Mouse (Mus musculus): ENCODE data around the gene Rras2. TPM values are rescaled to one million over a fixed set of nuclear protein-coding genes. Genes with fewer than 3 reads are reported as not detected.
A peak's percentile ranks its signal among the peaks of the same experiment; 100 is the strongest.

Gene Rras2
- total RNA-seq, 2 experiments from 2014 or later, result 15.6 to 20.1 TPM

GRCm38 (mm10) chr7:114037237-114037636 is 80.3 kb downstream of the Rras2 start:
- Histone ChIP-seq H3K4me3 (no peak overlapping the region), H3K27ac (no peak overlapping the region)
- intact Hi-C loops (cut with DNase I), result no loop called here
- DNase-seq, result no peak
- TF ChIP-seq CTCF (IDR thresholded peaks at IDR 0.05), result no peak

- Histone ChIP-seq H3K4me3 (no peak overlapping the region), H3K27ac (peak overlapping the region; percentile 94)
- intact Hi-C loops (cut with DNase I), result no loop called here
- TF ChIP-seq CTCF (IDR thresholded peaks at IDR 0.05), result no peak
- peak; percentile 91 for DNase-seq
These were observed 88.0 kb downstream of the Rras2 start for GRCm38 (mm10) chr7:114029596-114029995.

DNA sequence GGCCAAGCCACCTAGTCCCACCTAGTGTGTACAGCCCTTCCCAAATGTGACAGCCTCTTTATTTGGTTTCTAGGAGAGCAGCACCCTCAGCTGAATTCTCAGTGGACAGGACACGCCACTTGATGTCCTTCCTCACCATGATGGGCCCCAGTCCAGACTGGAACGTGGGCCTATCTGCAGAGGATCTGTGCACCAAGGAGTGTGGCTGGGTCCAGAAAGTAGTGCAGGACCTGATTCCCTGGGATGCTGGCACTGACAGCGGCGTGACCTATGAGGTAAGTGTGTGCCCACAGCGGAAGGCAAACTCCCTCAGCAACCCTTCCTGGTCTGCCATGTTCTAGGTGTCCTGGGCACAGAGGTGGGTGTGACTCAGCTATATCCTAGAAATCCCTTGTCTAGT is 88.8 kb downstream of the Rras2 start:
- Histone ChIP-seq H3K27ac (peak overlapping the region; percentile 94), H3K4me3 (no peak overlapping the region)
- TF ChIP-seq CTCF (IDR thresholded peaks at IDR 0.05), result no peak
- peak; percentile 35 for DNase-seq
- intact Hi-C loops (cut with DNase I), result no loop called here

DNA sequence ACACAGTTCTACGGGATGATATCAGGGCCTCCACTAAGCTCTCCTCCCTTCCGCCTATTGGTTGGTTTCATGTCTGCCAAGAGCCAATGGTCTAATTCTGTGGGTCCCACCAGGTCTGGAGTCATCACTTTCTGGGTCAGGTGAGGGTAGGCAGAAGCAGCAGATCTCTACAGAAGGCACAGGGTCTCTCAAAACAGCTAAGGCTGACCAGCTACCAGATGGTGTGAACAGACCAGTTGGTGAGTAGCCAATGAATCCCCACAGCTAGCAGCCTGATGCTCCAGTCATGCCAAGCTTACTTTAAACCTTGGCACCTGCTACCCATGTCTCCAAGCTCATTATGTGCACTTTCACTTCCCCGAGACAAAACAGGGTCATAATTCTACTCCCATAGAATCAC is 90.2 kb downstream of the Rras2 start:
- intact Hi-C loops (cut with DNase I), result no loop called here
- Histone ChIP-seq H3K4me3 (no peak overlapping the region), H3K27ac (0 out of 2 replicates have a peak overlapping the region, but pooled peaks have one; percentile 5)
- TF ChIP-seq CTCF (IDR thresholded peaks at IDR 0.05), result no peak
- no peak for DNase-seq

DNA sequence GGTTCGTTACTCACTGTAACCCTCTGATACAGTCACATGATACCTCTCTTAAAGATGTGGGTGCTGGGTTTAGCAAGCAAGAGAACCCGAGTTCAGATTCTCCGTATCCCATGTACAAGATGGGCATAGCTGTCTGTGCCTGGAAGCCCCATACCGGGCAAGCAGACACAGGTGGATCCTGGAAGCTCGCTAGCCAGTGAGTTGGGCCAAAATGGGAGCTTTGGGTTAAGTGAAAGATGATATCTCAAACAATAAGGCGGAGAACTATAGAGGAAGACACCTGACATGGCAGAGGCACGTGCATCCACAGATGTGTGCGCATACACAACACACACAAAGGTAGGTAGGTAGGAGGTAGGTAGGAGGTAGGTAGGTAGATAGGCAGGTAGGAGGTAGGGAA is 90.7 kb downstream of the Rras2 start:
- Histone ChIP-seq H3K4me3 (no peak overlapping the region), H3K27ac (no peak overlapping the region)
- no peak for DNase-seq
- intact Hi-C loops (cut with DNase I), result no loop called here
- no peak for TF ChIP-seq CTCF (IDR thresholded peaks at IDR 0.05)

DNA sequence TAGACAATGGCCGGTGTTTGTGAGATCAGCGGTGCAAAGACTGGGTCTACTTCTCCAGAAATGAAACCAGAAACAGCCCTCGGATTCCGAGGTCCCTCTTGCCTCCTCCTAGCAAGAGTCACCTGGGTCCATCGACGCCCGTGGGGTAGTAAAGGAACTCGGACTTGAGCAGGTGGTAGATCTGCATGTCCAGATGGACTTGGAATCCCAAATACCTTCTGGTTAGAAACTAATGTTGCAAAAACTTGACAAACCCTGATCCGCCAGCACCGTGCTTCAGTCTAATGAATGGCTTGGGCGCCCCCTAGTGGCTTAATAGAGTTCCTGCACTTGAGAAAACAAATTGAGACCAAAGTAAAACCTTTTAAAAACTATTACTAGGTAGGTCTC is 96.9 kb downstream of the Rras2 start:
- peak overlapping the region; percentile 63 for H3K27ac ChIP-seq
- peak; percentile 70 for DNase-seq
- TF ChIP-seq CTCF (IDR thresholded peaks at IDR 0.05), result peak; percentile 98; the same call in 1 of the 2 replicates
- peak overlapping the region; percentile 83 for H3K4me3 ChIP-seq
- intact Hi-C loops (cut with DNase I), result loop anchor here (1.0 to 5.0 kb wide), 4 partner anchors 246 to 643 kb away; no protein-coding TSS in a partner anchor

DNA sequence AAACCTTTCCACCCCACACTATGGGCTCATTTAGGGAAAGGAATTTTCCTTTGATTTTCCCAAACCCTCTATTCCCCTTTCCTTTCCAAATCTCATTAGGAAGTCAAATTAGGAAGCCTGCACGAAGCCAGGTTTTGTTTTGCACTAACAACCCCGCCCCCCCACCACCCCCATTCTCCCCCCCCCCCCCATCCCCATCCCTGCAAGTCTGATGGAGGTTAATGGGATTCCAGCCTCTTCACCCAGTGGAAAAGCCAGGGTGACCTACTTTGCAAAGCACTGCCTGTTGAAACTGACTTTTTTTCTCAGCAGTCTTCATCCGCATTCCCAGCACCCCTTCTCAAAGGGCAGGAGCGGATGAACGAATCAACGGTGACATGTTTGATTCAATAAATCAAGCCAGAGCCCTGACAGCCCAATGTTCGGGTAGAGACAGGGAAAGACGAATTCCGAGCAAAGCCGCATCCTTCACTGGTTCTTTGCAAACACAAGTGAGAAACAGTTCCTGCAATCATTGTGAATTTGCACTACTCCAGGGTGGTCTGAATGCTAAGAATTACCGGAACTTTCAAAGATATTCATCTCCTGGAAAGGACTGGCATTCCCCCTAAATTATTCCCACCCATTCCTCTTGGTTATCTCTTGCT is 97.4 kb downstream of the Rras2 start:
- no peak for TF ChIP-seq CTCF (IDR thresholded peaks at IDR 0.05)
- no peak for DNase-seq
- peak overlapping the region; percentile 83 for H3K4me3 ChIP-seq
- H3K27ac ChIP-seq, result peak overlapping the region; percentile 63
- intact Hi-C loops (cut with DNase I), result loop anchor here (5.0 kb wide), 2 partner anchors 408 to 643 kb away; no protein-coding TSS in a partner anchor

- intact Hi-C loops (cut with DNase I), result no loop called here
- TF ChIP-seq CTCF (IDR thresholded peaks at IDR 0.05), result no peak
- H3K27ac ChIP-seq, result no peak overlapping the region
- DNase-seq, result no peak
- H3K4me3 ChIP-seq, result no peak overlapping the region
These were observed 98.7 kb downstream of the Rras2 start for GRCm38 (mm10) chr7:114018861-114019260.

DNA sequence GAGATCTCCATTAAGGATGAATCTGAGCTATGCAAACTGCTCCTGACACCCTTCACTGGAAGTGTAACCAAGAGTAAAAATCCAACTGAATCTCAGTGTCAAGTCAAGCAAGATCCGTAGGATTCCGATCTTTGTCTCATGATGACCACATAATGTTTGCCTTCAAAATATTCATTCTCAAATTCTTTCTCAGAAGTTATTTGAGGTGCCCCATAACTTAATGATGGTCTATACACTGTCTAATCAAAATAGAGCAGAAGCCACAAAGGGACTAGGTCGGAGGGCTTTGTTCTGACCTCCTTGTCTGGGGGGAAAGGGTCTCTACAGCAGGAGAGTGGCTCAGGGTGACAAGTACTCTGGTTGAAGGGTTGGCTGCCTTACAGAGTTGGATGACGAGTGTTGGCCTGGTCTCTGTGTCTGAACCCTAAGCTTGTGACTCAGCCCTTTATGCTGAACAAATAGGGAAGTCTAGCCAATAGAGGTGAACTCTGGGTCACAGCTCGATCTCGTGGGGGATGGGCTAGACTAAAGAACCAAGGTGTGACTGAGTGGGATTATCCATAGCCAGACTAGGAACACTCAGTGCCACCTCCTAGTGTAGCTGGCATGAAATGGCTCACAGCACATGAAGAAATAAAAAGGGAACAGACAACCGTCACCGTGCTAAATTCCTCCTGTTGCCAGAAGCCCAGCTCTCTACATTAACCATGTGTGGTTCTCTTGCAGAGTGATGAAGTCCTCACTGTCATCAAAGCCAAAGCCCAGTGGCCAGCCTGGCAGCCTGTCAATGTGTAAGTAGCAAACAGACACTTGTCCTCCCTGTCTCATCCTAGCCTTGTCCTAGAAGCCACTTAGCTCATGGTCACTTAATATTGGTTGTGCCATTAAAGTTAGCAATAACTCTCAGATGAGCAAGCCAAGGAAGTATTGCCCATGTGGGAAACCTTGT is 101.3 kb downstream of the Rras2 start:
- Histone ChIP-seq H3K4me3 (no peak overlapping the region), H3K27ac (no peak overlapping the region)
- intact Hi-C loops (cut with DNase I), result no loop called here
- DNase-seq, result no peak
- no peak for TF ChIP-seq CTCF (IDR thresholded peaks at IDR 0.05)

- TF ChIP-seq CTCF (IDR thresholded peaks at IDR 0.05), result no peak
- intact Hi-C loops (cut with DNase I), result no loop called here
- DNase-seq, result no peak
- no peak overlapping the region for H3K4me3 ChIP-seq
- H3K27ac ChIP-seq, result no peak overlapping the region
These were observed 105.7 kb downstream of the Rras2 start for GRCm38 (mm10) chr7:114011726-114012443.

DNA sequence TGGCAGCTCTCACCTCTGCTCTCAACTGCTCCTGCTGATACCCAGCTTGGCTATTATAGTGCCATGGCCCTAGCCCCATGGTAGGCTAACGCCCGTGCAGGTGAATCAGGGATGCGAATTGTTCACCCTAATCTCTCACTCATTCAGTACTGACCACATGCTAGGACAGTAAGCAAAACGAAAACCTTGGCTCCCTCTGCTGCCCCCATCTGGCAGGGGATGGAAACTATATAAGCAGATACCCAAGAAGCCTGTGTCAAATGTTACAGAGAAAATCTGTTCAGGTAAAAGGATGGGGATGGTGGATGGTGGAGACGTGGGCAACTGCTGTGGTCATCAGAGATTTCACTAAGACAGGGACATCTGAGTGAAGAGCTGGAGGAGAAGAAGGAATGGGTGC is 110.0 kb downstream of the Rras2 start:
- TF ChIP-seq CTCF (IDR thresholded peaks at IDR 0.05), result peak; percentile 64
- Histone ChIP-seq H3K4me3 (no peak overlapping the region), H3K27ac (no peak overlapping the region)
- intact Hi-C loops (cut with DNase I), result no loop called here
- DNase-seq, result peak; percentile 54

- no peak for TF ChIP-seq CTCF (IDR thresholded peaks at IDR 0.05)
- H3K4me3 ChIP-seq, result no peak overlapping the region
- H3K27ac ChIP-seq, result no peak overlapping the region
- DNase-seq, result no peak
- intact Hi-C loops (cut with DNase I), result no loop called here
These were observed 111.1 kb downstream of the Rras2 start for GRCm38 (mm10) chr7:114006456-114006855.

Measured in gastrocnemius, adult 2 months (tissue).